Mouse (Mus musculus) brain, embryonic 14.5 days (tissue): Measurements from ENCODE around the gene Ppil2.

Experiments used
- CTCF ChIP-seq: fragments of 200-500 bp; IDR thresholded peaks from 2 replicates; pipeline ENCODE4 v1.5.1; 2012; ENCODE audit warnings: inconsistent platforms, mild to moderate bottlenecking, moderate library complexity, borderline replicate concordance; ENCODE audit not compliant: insufficient read depth, insufficient read length; ENCODE audit errors: extremely low read depth
- POLR2A ChIP-seq: fragments of 200-500 bp; IDR thresholded peaks from 2 replicates; pipeline ENCODE4 v1.6.1; 2012; ENCODE audit warnings: mild to moderate bottlenecking, inconsistent platforms, borderline replicate concordance; ENCODE audit not compliant: poor library complexity, insufficient read depth, insufficient read length, severe bottlenecking; ENCODE audit errors: extremely low read depth

DNA sequence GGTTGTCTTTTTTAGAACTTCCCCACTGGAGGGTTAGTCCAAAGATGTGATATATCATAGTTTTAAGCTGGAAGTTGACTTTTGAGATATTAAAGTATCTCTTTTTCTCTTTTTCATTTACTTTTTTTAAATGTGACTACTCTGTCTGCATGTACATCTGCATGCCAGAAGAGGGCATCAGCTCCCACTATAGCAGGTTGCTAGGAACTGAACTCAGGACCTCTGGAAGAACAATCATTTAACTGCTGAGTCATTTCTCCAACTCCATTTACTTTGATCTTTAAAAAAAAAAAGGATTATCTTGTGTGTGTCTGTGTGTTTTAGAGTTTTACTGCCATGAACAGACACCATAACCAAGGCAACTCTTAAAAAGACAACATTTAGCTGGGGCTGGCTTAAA, 34.2 kb downstream of the Ppil2 start:
- no peak; the same call in 1 of the 2 replicates for TF ChIP-seq CTCF
- TF ChIP-seq POLR2A: no peak
